Mouse (Mus musculus) ES-CJ7 (cell line): ENCODE measurements around the gene Bbs5.
"Not testable (repeated sequence)": the region's sequence is repeated elsewhere in the genome, so short reads cannot be mapped to it uniquely, and the experiment has no call there.

Source experiments
- DNase-seq: peaks from one replicate; pipeline ENCODE4 v3.0.0; 2011; ENCODE audit warnings: low read depth, low spot score

Gene Bbs5

DNA sequence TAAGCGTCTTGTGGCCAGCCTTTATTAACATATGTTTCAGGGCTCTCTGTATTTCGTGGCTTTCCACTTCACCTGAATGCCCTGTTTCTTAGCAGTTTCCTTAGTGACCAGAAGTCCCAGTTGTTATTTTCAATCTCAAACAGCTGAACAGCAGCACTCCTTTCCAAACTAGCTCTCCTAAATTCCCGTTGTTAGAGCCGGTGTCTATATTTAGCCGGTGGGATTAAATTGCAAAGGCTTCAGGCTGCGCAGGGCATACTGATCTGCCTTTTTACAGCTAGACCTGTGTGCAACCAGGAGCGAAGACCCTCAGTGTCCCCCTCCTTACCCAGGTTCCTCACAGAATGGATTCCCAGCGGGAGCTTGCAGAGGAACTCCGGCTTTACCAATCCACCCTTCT is 22.9 kb downstream of the Bbs5 start, which contains the start of gene Klhl41:
Gene Klhl41, plus strand, starts transcription at position 268 of the 400 bp plus-strand sequence.
- no peak for DNase-seq

- DNase-seq, result no peak
Observed at GRCm38 (mm10) chr2:69673723-69674122, 26.8 kb downstream of the Bbs5 start.

DNA sequence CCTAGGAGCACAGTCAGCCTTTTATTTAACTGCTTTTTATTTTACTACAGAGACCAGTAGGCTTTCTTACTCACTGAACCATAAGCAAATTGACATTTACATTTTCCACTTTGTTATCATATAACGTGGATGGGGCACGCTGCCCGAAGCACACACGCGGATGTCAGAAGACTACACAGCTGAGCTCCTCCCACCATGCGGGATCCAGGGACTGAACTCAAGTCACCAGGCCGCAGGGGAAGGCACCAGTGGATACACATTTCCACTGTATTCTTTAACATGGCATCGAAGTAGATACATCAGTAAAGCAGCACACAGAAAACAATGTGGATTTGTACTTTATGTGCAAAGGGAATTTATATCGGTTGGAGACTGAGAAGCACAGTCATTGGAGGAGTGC is 28.3 kb downstream of the Bbs5 start:
- no peak for DNase-seq

- peak; percentile 51 for DNase-seq
Observed at GRCm38 (mm10) chr2:69676713-69677112, 29.7 kb downstream of the Bbs5 start.

GRCm38 (mm10) chr2:69677215-69677614 is 30.2 kb downstream of the Bbs5 start:
- DNase-seq, result not testable (repeated sequence)

DNA sequence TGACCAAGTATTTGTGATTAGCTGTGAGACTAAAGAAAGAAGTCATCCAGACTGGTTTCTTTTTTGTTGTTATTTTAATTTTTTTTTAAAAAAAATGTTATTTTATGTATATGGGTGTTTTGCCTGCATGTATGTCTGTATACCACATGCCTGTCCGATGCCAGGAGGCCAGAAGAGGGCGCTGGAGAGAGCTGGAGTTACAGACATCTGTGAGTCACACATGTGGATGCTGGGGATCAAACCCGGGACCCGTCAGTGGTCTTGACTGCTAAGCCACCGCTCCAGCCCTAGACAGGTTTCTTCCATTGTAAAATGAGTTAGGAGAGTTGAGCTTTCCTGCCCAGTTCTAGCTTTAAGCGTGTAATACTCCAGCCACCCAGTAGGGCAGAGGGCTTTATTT is 33.0 kb downstream of the Bbs5 start:
- peak; percentile 88 for DNase-seq

GRCm38 (mm10) chr2:69681931-69682330 is 35.0 kb downstream of the Bbs5 start:
- no peak for DNase-seq

GRCm38 (mm10) chr2:69683036-69683805 is 36.2 kb downstream of the Bbs5 start:
- no peak for DNase-seq

- no peak for DNase-seq
Observed at GRCm38 (mm10) chr2:69684488-69684887, 37.5 kb downstream of the Bbs5 start.

DNA sequence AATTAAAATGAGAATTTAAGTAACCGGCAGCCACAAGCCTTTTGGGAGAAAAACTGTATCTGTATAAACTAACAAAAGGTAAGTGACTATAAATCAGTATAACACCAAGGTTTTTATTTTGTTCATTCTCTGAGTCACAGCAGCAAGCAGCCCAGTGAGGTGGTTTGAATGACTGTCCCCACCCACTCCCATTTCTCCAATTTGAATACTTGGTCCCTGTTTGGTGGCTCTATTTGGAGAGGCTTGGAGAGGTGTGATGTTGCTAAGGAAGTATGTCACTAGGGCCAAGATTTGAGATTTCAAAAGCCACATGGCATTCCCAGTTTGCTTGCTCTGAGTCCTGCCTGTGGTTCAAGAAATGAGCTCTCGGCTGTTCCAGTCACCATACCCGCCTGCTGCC is 43.2 kb downstream of the Bbs5 start:
- no peak for DNase-seq

- DNase-seq, result no peak
Observed at GRCm38 (mm10) chr2:69690843-69691242, 43.9 kb downstream of the Bbs5 start.

GRCm38 (mm10) chr2:69693501-69693900 is 46.5 kb downstream of the Bbs5 start:
- DNase-seq, result peak; percentile 35

- no peak for DNase-seq
Observed at GRCm38 (mm10) chr2:69700446-69700845, 53.5 kb downstream of the Bbs5 start.

DNA sequence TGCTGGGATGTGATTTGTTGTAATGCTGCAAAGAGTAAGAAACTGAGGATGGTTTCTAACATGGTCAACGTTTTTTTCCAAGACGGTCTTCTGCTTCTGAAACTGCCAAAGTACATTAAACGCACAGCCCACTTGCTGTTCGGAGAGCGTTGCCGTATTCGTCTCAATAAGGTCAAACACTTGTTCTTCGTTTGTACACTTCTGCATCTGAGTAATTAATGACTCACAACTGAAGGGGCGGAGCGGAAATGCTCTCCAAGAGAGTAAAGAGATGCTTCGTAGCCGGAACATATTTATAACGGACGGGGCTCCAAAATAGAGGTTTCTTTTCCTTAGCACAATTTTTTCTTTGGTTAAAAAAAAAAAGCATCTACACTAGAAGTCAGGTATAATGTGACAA is 65.2 kb downstream of the Bbs5 start:
- DNase-seq, result no peak

DNA sequence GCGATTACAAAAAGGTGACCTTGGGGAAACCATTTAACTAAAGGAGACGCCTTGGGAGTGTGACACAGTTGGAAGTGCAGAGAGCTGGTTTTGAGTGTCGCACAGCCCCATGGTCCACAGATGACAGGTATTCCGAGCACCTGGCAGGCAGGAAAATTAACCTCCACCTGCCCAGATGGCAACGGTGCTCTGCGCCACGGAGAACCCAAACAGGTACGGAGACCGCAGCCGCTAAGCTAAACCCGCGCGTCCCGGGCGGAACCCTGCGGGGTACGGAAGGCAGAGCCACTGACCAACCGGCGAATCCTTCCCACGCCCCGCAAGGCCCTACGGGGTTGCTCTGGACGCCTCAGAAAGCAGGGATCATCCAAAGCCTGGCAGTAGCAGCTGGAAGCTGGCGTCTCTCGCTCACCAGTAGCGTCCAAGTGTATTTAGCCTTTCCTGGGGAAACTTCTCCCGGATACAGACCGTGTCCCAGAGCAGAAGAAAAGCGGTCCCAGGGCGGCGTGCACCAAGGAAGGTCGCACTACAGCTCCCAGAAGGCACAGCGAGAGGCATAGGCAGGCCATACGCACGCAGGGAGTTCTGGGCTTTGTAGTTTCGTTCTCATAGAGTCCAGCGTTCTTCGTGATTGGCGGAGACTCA is 66.1 kb downstream of the Bbs5 start, which contains the start of gene Fastkd1:
Gene Fastkd1, minus strand, starts transcription at position 536 of the 645 bp plus-strand sequence.
- peak; percentile 94 for DNase-seq

GRCm38 (mm10) chr2:69713626-69714014 is 66.6 kb downstream of the Bbs5 start:
- no peak for DNase-seq

DNA sequence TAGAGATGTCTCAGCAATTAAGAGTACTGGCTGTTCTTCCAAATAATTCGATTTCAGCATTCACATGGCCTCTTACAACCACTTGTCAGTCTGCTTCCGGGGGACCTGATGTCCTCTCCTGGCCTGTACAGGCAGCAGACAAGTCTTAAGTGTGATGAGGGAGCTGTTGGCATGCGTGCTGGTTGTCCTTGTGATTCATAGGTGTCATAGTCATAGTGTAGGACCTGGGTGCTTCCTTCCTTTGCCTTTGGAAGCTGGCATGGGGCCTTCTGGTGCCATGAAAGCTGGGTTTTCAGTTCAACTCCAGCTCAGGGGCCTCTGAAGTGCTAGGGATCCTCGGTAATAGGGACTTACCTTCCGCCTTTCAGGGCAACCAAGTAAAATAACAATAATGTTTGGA is 67.2 kb downstream of the Bbs5 start:
- DNase-seq, result no peak

DNA sequence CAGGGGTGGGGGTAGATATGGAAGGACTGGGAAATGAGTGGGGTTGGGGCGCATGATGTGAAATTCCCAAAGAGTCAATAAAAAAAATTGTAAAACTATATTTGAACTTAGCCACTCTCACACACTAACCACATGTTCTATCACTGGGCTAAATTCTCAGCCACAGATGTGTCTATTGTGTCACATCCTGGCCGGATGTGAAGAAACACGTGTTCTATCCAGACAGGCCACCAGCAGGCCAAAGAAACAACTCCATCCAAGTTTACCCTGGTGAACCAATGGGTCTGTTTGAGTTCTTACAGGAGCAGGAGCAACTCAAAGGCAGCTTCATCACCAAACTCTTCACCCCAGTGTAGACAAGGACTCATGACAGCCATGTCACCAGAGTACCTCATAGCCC is 69.5 kb downstream of the Bbs5 start:
- no peak for DNase-seq
